Mouse (Mus musculus): Measurements from ENCODE around the gene Uqcr11. TPM values are rescaled to one million over a fixed set of nuclear protein-coding genes. Genes with fewer than 3 reads are reported as not detected.

The Uqcr11 gene
- 428 and 554 TPM in 2 replicates for polyA plus RNA-seq (2012; rRNA removed)

GRCm38 (mm10) chr10:80406684-80407501 lies at the start of gene Uqcr11:
TSS of gene Uqcr11 (minus strand) at chr10:80406830.

DNA sequence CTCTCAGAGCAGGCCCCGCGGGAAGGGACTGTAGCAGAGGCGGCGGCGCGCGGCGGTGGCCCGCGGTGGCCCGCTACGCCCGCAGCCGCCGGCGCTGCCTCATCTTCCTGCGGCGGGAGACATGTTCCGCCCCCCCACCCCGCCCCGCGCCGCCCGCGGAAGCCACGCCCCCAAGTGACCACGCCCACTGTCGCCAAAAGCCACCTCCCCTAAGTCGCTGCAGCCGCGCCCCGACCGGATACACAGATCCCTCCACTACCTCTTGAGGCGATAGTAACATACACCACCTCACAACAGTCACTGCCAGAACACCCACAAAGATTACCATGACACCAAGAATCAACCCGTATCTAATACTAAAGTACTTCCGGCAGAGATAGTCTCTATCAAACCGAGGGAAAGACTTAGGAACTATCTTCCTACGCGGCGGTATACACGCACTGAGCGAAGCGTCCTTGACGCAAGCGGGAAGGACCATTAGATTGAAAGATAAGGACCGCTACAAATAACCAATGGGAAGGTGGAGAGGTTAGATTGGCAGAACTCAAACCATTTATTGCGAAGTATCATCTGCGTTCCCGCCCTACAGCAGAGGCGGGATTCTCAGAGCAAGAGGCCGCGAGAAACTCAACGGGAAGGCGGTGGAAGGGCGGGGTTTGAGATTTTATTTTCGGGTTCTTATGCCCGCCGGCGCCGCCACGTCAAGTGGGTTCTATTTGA lies 27.0 kb upstream of the Uqcr11 start, which contains the start of gene Tcf3:
Gene Tcf3, minus strand, starts transcription at position 135 of the 720 bp plus-strand sequence.

GRCm38 (mm10) chr10:80399191-80399972 lies 7.2 kb downstream of the Uqcr11 start, which contains the start of gene Mbd3:
TSS of gene Mbd3 (minus strand) at chr10:80399550.

GRCm38 (mm10) chr10:80387522-80387959 lies 19.1 kb downstream of the Uqcr11 start, which contains the start of gene Mex3d:
TSS of gene Mex3d (minus strand) at chr10:80387659.

DNA sequence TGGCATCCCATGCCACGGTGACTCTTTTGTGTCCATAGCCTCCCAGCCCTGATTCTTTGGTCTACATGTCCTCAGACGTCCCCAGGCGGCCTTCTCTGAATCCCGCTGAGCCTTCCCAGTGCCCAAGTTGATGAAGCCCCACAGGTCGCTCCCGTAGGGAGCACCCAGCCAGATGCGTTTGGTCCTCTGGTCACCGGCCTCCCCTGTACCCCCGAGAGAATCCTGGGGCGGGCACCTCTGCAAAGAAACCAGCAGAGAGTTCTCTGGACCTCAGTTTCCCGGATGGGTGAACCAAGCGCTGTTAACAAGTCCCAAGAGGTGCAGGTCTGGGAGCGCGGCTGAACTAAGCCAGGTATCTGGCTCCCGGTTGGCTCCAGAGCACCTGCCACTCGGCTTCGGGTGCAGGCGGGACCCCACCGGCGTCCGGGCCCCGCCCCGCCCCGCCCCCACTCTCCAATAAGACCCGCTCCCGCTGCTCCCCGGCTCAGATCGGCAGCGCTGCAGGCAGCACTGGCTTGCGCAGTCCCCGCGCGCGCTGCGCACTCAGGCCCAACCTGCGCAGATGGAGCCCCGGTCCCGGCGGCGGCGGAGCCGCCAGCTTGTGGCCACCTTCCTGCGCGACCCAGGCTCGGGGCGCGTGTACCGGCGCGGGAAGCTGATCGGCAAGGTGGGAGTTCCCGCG lies 50.5 kb downstream of the Uqcr11 start, which contains the start of gene Plk5:
Gene Plk5, plus strand, starts transcription at position 459 of the 682 bp plus-strand sequence.

Other genes starting within 250 kb of the Uqcr11 start
- gene Cirbp, start 240.8 kb downstream of the Uqcr11 start, polyA plus RNA-seq (2012; rRNA removed): 260 and 305 TPM in 2 replicates
- gene 1600002K03Rik, start 233.9 kb downstream of the Uqcr11 start, polyA plus RNA-seq (2012; rRNA removed): 15.7 and 18.1 TPM in 2 replicates
- gene Efna2, start 227.3 kb downstream of the Uqcr11 start, polyA plus RNA-seq (2012; rRNA removed): 47.6 and 65.6 TPM in 2 replicates
- 115 and 164 TPM in 2 replicates for gene Mum1, start 180.4 kb downstream of the Uqcr11 start, polyA plus RNA-seq (2012; rRNA removed)
- 188 and 220 TPM in 2 replicates for gene Ndufs7, start 157.7 kb downstream of the Uqcr11 start, polyA plus RNA-seq (2012; rRNA removed)
- 11.8 and 25.1 TPM in 2 replicates for gene Gamt, start 145.8 kb downstream of the Uqcr11 start, polyA plus RNA-seq (2012; rRNA removed)
- 156 and 213 TPM in 2 replicates for gene Dazap1, start 145.3 kb downstream of the Uqcr11 start, polyA plus RNA-seq (2012; rRNA removed)
- gene Rps15, start 114.4 kb downstream of the Uqcr11 start, polyA plus RNA-seq (2012; rRNA removed): 3,440 and 4,629 TPM in 2 replicates
- gene Apc2, start 110.9 kb downstream of the Uqcr11 start, polyA plus RNA-seq (2012; rRNA removed): 48.8 and 63.3 TPM in 2 replicates
- gene 2310011J03Rik, start 86.3 kb downstream of the Uqcr11 start, polyA plus RNA-seq (2012; rRNA removed): 30.4 and 34.3 TPM in 2 replicates
- gene Pcsk4, start 77.3 kb downstream of the Uqcr11 start, polyA plus RNA-seq (2012; rRNA removed): 3.1 and 4.9 TPM in 2 replicates
- 2.0 and 3.5 TPM in 2 replicates for gene Reep6, start 76.9 kb downstream of the Uqcr11 start, polyA plus RNA-seq (2012; rRNA removed)
- gene Adamtsl5, start 58.4 kb downstream of the Uqcr11 start, polyA plus RNA-seq (2012; rRNA removed): 0.52 and 0.75 TPM in 2 replicates
- 0.26 and 0.29 TPM in 2 replicates for gene Plk5, start 50.4 kb downstream of the Uqcr11 start, polyA plus RNA-seq (2012; rRNA removed)
- 57.7 and 74.4 TPM in 2 replicates for gene Mex3d, start 19.2 kb downstream of the Uqcr11 start, polyA plus RNA-seq (2012; rRNA removed)
- gene Mbd3, start 7.3 kb downstream of the Uqcr11 start, polyA plus RNA-seq (2012; rRNA removed): 289 and 353 TPM in 2 replicates
- 222 and 230 TPM in 2 replicates for gene Tcf3, start 26.8 kb upstream of the Uqcr11 start, polyA plus RNA-seq (2012; rRNA removed)
- 5.6 and 6.1 TPM in 2 replicates for gene Onecut3, start 88.0 kb upstream of the Uqcr11 start, polyA plus RNA-seq (2012; rRNA removed)
- 0.43 and 0.58 TPM in 2 replicates for gene Atp8b3, start 132.3 kb upstream of the Uqcr11 start, polyA plus RNA-seq (2012; rRNA removed)
- 43.3 and 54.8 TPM in 2 replicates for gene Rexo1, start 154.7 kb upstream of the Uqcr11 start, polyA plus RNA-seq (2012; rRNA removed)
- gene Klf16, start 170.5 kb upstream of the Uqcr11 start, polyA plus RNA-seq (2012; rRNA removed): 10.5 and 12.0 TPM in 2 replicates
- gene Abhd17a, start 183.5 kb upstream of the Uqcr11 start, polyA plus RNA-seq (2012; rRNA removed): 97.0 and 107 TPM in 2 replicates
- 48.7 and 54.0 TPM in 2 replicates for gene Scamp4, start 196.0 kb upstream of the Uqcr11 start, polyA plus RNA-seq (2012; rRNA removed)
- gene Adat3, start 196.1 kb upstream of the Uqcr11 start, polyA plus RNA-seq (2012; rRNA removed): 9.7 and 11.8 TPM in 2 replicates
- 5.1 and 5.9 TPM in 2 replicates for gene Gm49322, start 199.2 kb upstream of the Uqcr11 start, polyA plus RNA-seq (2012; rRNA removed)
- gene Csnk1g2, start 216.0 kb upstream of the Uqcr11 start, polyA plus RNA-seq (2012; rRNA removed): 169 and 230 TPM in 2 replicates